ENCODE assay signal across 8 mouse cellular contexts in the genomic region with DNA sequence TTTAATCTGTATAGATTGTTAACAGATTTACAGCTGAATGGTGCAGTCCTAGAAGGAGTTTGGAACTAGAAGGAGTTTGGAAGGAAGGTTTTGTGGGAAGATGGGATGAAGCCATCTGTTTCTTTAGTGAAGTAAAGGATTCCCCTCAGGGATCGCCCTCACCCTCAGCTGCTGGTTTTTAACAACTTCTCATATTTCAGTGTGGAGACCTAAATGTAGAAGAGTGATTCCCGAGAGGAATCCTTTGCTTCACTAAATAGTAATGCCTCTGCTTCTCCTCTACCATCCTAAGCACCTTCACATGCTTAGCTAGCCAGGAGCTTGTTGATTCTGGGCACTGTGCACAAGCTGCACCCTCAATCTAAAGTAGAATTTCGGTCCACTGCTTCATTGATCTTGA. TPM values are rescaled to one million over a fixed set of nuclear protein-coding genes. Genes with fewer than 3 reads are reported as not detected.
DNase-seq lines count a peak whose midpoint lies in the region; ATAC-seq and TF ChIP-seq lines count a peak whose summit lies in the region.

No protein-coding gene starts in this region.

- peak; percentile 7; the same call in 1 of the 2 replicates for ATAC-seq in hindbrain, embryonic 15.5 days (ENCODE audit: low FRiP score, low read depth)
- no peak for ATAC-seq in midbrain, embryonic 16.5 days

- H3K36me3 ChIP-seq in hindbrain, embryonic 15.5 days = no peaks in the 10 kb centered on the region
- H3K36me3 ChIP-seq in midbrain, embryonic 16.5 days (ENCODE audit: control insufficient read depth, insufficient read depth, low read length) = no peaks in the 10 kb centered on the region

- H3K4me1 ChIP-seq in cortical plate, adult 2 months (ENCODE audit: control insufficient read depth, insufficient read depth, low read length) = no peaks in the 10 kb centered on the region
- peaks cover 10% of the 10 kb centered on the region for H3K4me1 ChIP-seq in hindbrain, embryonic 15.5 days (replicated peaks)
- peaks cover 8% of the 10 kb centered on the region for H3K4me1 ChIP-seq in midbrain, embryonic 16.5 days (ENCODE audit: control insufficient read depth, insufficient read depth, low read length)

- H3K27ac ChIP-seq in layer of hippocampus, adult 2 months = peak overlapping the region; percentile 98
- H3K27ac ChIP-seq in cortical plate, adult 2 months (ENCODE audit: insufficient read depth, low read length) = 0 out of 2 replicates have a peak overlapping the region, but pooled peaks have one; percentile 45
- peak overlapping the region; percentile 79 for H3K27ac ChIP-seq in hindbrain, embryonic 15.5 days (replicated peaks)
- peak overlapping the region; percentile 88 for H3K27ac ChIP-seq in midbrain, embryonic 16.5 days (ENCODE audit: low read length)

- intact Hi-C loops in gastrocnemius, postnatal 14 days (cut with DNase I; ENCODE audit: low total_unique reads) = no loop called here

- H3K9me3 ChIP-seq in hindbrain, embryonic 15.5 days = no peaks in the 10 kb centered on the region
- H3K9me3 ChIP-seq in midbrain, embryonic 16.5 days (replicated peaks; ENCODE audit: control insufficient read depth, low read length, poor library complexity, severe bottlenecking) = no peaks in the 10 kb centered on the region

- H3K4me2 ChIP-seq in hindbrain, embryonic 15.5 days = peak overlapping the region; percentile 100
- peak overlapping the region; percentile 93 for H3K4me2 ChIP-seq in midbrain, embryonic 16.5 days (ENCODE audit: low read length)

- WGBS in hindbrain, embryonic 15.5 days = 13% methylated on average over 3 of the region's 3 CpGs
- WGBS in midbrain, embryonic 16.5 days = 14% methylated on average over 3 of the region's 3 CpGs

- peak overlapping the region; percentile 57 for H3K4me3 ChIP-seq in layer of hippocampus, adult 2 months
- peak overlapping the region; percentile 50 for H3K4me3 ChIP-seq in cortical plate, adult 2 months (ENCODE audit: insufficient read depth, low read length)
- peak overlapping the region; percentile 48 for H3K4me3 ChIP-seq in hindbrain, embryonic 15.5 days
- H3K4me3 ChIP-seq in midbrain, embryonic 16.5 days (ENCODE audit: low read depth, low read length) = peak overlapping the region; percentile 53

- peak overlapping the region; percentile 53 for H3K9ac ChIP-seq in hindbrain, embryonic 15.5 days
- H3K9ac ChIP-seq in midbrain, embryonic 16.5 days (ENCODE audit: low read depth, low read length) = peak overlapping the region; percentile 68

- TF ChIP-seq POLR2A in cortical plate, adult 2 months (IDR thresholded peaks at IDR 0.05; ENCODE audit: extremely low read depth, insufficient read depth, low read length) = no peak

- no peak for TF ChIP-seq CTCF in layer of hippocampus, adult 2 months (conservative IDR thresholded peaks at IDR 0.05)
- no peak for TF ChIP-seq CTCF in cortical plate, adult 2 months (IDR thresholded peaks at IDR 0.05; ENCODE audit: extremely low read depth, insufficient read depth, low read length)

- H3K27me3 ChIP-seq in hindbrain, embryonic 15.5 days = no peaks in the 10 kb centered on the region
- H3K27me3 ChIP-seq in midbrain, embryonic 16.5 days (ENCODE audit: control insufficient read depth, insufficient read depth, low read depth, low read length) = no peaks in the 10 kb centered on the region

- no peak for DNase-seq in layer of hippocampus, adult 2 months (ENCODE audit: low spot score in 2 of 2)
- no peak for DNase-seq in layer of hippocampus, adult 9-10 months (ENCODE audit: low spot score)
- no peak for DNase-seq in adrenal gland, adult 8-10 months
- no peak for DNase-seq in frontal cortex, postnatal 25 days (ENCODE audit: low spot score in 2 of 2)
- no peak for DNase-seq in gastrocnemius, postnatal 14 days

RNA-seq across cellular contexts. Expression of a gene that starts 0.3 kb away (rescaled TPM):
- total RNA-seq in layer of hippocampus, adult 2 months (2021) = under 1 TPM; 0.22 to 0.79 TPM
- 0.42 and 0.73 TPM in 2 replicates for polyA plus RNA-seq in cortical plate, adult 2 months (2012; rRNA removed)
- polyA plus RNA-seq in hindbrain, embryonic 15.5 days (2015; fragmentation: Nextera tagmentation; extraction: Ambion mirVana) = 1.9 and 2.7 TPM in 2 replicates
- polyA plus RNA-seq in midbrain, embryonic 16.5 days (2015; fragmentation: Nextera tagmentation; extraction: Ambion mirVana) = 1.7 and 1.9 TPM in 2 replicates
- under 1 TPM; 0.20 to 0.95 (median 0.43) TPM for total RNA-seq in adrenal gland, adult 8-10 months (2022)
- under 1 TPM; 0.66 to 0.86 TPM for total RNA-seq in gastrocnemius, postnatal 14 days (2021)

RNA-seq across cellular contexts. Expression of a gene that starts 4.6 kb away (rescaled TPM):
- 10 to 100 TPM; 18.6 to 26.3 TPM for total RNA-seq in layer of hippocampus, adult 2 months (2021)
- 28.1 and 33.4 TPM in 2 replicates for polyA plus RNA-seq in cortical plate, adult 2 months (2012; rRNA removed)
- 20.1 and 23.0 TPM in 2 replicates for polyA plus RNA-seq in hindbrain, embryonic 15.5 days (2015; fragmentation: Nextera tagmentation; extraction: Ambion mirVana)
- polyA plus RNA-seq in midbrain, embryonic 16.5 days (2015; fragmentation: Nextera tagmentation; extraction: Ambion mirVana) = 15.0 and 17.1 TPM in 2 replicates
- total RNA-seq in adrenal gland, adult 8-10 months (2022) = 1 to 10 TPM in 1 of 4 experiments, under 1 TPM in 1, not detected in 2; 0.17 to 1.4 TPM
- not detected for total RNA-seq in gastrocnemius, postnatal 14 days (2021)

Comparison
In these comparisons a context has a peak if more than half of its experiments do, and no peak if none do; other contexts are left out.
1. H3K27ac ChIP-seq: peak in every context shown above with its lines; median percentile 98 in layer of hippocampus, adult 2 months; 88 in midbrain, embryonic 16.5 days; 79 in hindbrain, embryonic 15.5 days; 45 in cortical plate, adult 2 months.
2. RNA of a gene that starts 4.6 kb away (total RNA-seq): 18.6 to 26.3 TPM in layer of hippocampus, adult 2 months; 0.17 to 1.4 TPM in adrenal gland, adult 8-10 months and not detected in gastrocnemius, postnatal 14 days; every median in the first group is over 4 times any median in the second.
3. Peak in every context shown above with its lines, with median percentiles within 50 percentile points of each other: H3K4me3 ChIP-seq.